31 mouse cellular contexts compared by ENCODE assay signal in genomic region chr2:169443271-169443670, GRCm38 (mm10).
"Had no signal": no experiment of that assay in that cellular context is flagged by ENCODE, and none has a peak within 500 bp of the region (broad histone marks: within the 10 kb centered on the region; RNA-seq: fewer than 3 reads in every experiment).

No protein-coding gene starts in this region.

- H3K27me3 ChIP-seq: limb, embryonic 12.5 days; limb, embryonic 13.5 days; limb, embryonic 15.5 days; liver, embryonic 12.5 days; liver, embryonic 13.5 days; liver, embryonic 15.5 days; lung, embryonic 15.5 days; megakaryocyte, embryonic 14.5 days; midbrain, embryonic 12.5 days; midbrain, embryonic 13.5 days; neural tube, embryonic 12.5 days had no signal

- H3K4me1 ChIP-seq: limb, embryonic 12.5 days; limb, embryonic 13.5 days; limb, embryonic 15.5 days; liver, embryonic 12.5 days; liver, embryonic 13.5 days; liver, embryonic 15.5 days; lung, embryonic 15.5 days; megakaryocyte, embryonic 14.5 days; midbrain, embryonic 10.5 days; neural tube, embryonic 12.5 days had no signal

- DNase-seq: left cerebral cortex, postnatal 4 days; liver; liver, embryonic 13.5 days; liver, postnatal 0 days; lung, adult 18-20 months; lung, adult 2 months; lung, embryonic 14.5 days; lung, postnatal 10 days; lung, postnatal 14 days; lung, postnatal 36 days; lung, postnatal 4 days; midbrain, embryonic 14.5 days had no signal

- ATAC-seq: liver, embryonic 12.5 days; liver, postnatal 0 days; lung, postnatal 0 days; midbrain, embryonic 13.5 days; midbrain, embryonic 16.5 days had no signal

- H3K36me3 ChIP-seq: limb, embryonic 10.5 days; limb, embryonic 12.5 days; limb, embryonic 13.5 days; limb, embryonic 15.5 days; liver, embryonic 12.5 days; liver, embryonic 13.5 days; liver, embryonic 15.5 days; lung, embryonic 15.5 days; midbrain, embryonic 10.5 days; midbrain, embryonic 12.5 days; midbrain, embryonic 13.5 days; neural tube, embryonic 12.5 days had no signal

- H3K4me2 ChIP-seq: limb, embryonic 12.5 days; limb, embryonic 13.5 days; limb, embryonic 15.5 days; liver, embryonic 11.5 days; liver, embryonic 12.5 days; liver, embryonic 13.5 days; liver, embryonic 15.5 days; lung, embryonic 14.5 days; lung, embryonic 15.5 days; midbrain, embryonic 12.5 days; midbrain, embryonic 13.5 days; neural tube, embryonic 12.5 days had no signal

- H3K27ac ChIP-seq: left cerebral cortex, adult 2 months; limb, embryonic 10.5 days; limb, embryonic 12.5 days; limb, embryonic 13.5 days; limb, embryonic 15.5 days; liver, embryonic 12.5 days; liver, embryonic 13.5 days; liver, embryonic 14.5 days; liver, embryonic 15.5 days; lung, embryonic 15.5 days; macrophage; midbrain, embryonic 10.5 days; midbrain, embryonic 12.5 days; midbrain, embryonic 13.5 days; neural tube, embryonic 12.5 days had no signal

- H3K9ac ChIP-seq: limb, embryonic 12.5 days; limb, embryonic 13.5 days; limb, embryonic 15.5 days; liver, embryonic 12.5 days; liver, embryonic 13.5 days; liver, embryonic 14.5 days; liver, embryonic 15.5 days; liver, postnatal 0 days; lung, embryonic 14.5 days; lung, embryonic 15.5 days; midbrain, embryonic 12.5 days; midbrain, embryonic 13.5 days; neural tube, embryonic 12.5 days had no signal

- H3K4me3 ChIP-seq: left cerebral cortex, adult 2 months; limb, embryonic 10.5 days; limb, embryonic 12.5 days; limb, embryonic 13.5 days; limb, embryonic 15.5 days; liver, embryonic 12.5 days; liver, embryonic 13.5 days; liver, embryonic 15.5 days; lung, embryonic 15.5 days; megakaryocyte, embryonic 14.5 days; midbrain, embryonic 10.5 days; midbrain, embryonic 12.5 days; midbrain, embryonic 13.5 days; myocyte; neural tube, embryonic 12.5 days had no signal

- H3K9me3 ChIP-seq: limb, embryonic 10.5 days; limb, embryonic 12.5 days; limb, embryonic 15.5 days; liver, embryonic 15.5 days; lung, embryonic 15.5 days; midbrain, embryonic 10.5 days; midbrain, embryonic 12.5 days; neural tube, embryonic 12.5 days had no signal
